Mouse (Mus musculus): ENCODE results near the gene Pmel. TPM values are rescaled to one million over a fixed set of nuclear protein-coding genes. Genes with fewer than 3 reads are reported as not detected.
A peak's percentile ranks its signal among the peaks of the same experiment; 100 is the strongest.

The Pmel gene
- polyA plus RNA-seq, 1 experiment from 2014 or later: 7.3 TPM

DNA sequence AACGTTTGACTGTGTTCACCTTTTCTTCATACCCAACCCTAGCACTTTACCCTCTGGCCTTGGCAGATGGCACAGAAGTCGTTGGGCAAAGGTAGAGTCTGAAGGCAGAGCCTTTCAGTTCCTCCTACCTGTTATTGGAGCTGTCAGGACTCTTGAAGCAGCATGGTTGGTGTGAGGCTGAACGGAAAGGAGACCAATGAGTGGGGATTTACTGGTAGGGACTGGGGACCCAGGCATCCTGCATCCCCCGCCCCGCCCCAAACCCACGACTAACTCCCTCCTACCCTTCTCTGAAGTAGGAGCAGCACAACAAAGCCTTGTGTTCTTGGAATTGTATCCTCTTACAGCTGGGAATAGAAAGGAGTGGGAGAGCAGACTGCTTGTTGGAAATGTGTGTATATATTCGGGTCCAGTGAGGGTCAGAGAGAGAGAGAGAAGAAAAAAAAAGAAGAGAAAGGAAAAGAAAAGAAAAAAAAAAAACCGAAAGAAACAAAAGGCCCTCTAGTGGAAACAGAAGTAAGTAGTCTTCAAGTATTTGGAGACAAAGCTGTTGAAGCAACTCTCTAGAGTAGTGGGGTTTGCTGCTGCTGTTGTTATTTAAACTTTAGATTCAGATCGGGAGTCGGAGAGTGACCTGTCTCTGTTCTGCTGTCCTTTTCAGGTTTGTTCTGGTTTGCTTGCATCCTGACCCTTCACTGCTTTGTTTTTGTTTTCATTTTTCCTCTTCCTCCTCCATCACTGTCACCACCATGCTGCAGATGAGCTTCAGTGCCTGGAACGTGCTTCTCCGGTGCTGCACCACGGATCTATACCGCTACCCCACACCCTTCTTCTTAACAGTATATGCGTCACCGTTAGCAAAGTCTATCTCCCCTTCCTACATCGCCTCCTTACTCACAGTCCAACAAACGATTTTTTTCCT is 40.9 kb downstream of the Pmel start, which contains the start of gene Dgka:
Dgka (minus strand) TSS at position 176 of the 922 bp plus-strand sequence.
- peak within 1 kb of the TSS; percentile 84 for H3K27ac ChIP-seq
- 21% methylated on average over 18 of the region's 18 CpGs for WGBS
- peak within 1 kb of the TSS; percentile 74 for H3K4me3 ChIP-seq
- peaks cover 41% of the 10 kb centered on the region for H3K4me1 ChIP-seq (replicated peaks)
- H3K27me3 ChIP-seq (ENCODE audit: insufficient read depth, poor library complexity, severe bottlenecking): peaks cover 56% of the 10 kb centered on the region
- H3K9me3 ChIP-seq: no peaks in the 10 kb centered on the region
- no peaks in the 10 kb centered on the region for H3K36me3 ChIP-seq
- DNase-seq (ENCODE audit: low spot score): peak; percentile 18

GRCm38 (mm10) chr10:128745946-128746613 is 42.1 kb downstream of the Pmel start:
- H3K4me3 ChIP-seq: no peak overlapping the region

GRCm38 (mm10) chr10:128746972-128747645 is 43.1 kb downstream of the Pmel start:
- DNase-seq (ENCODE audit: low spot score): no peak
- H3K27ac ChIP-seq: peak overlapping the region; percentile 98
- H3K27me3 ChIP-seq (ENCODE audit: insufficient read depth, poor library complexity, severe bottlenecking): peaks cover 45% of the 10 kb centered on the region
- peak overlapping the region; percentile 84 for H3K4me3 ChIP-seq
- peaks cover 3% of the 10 kb centered on the region; the same call in 1 of the 2 replicates for H3K36me3 ChIP-seq
- 41% methylated on average over 9 of the region's 9 CpGs for WGBS
- peaks cover 47% of the 10 kb centered on the region for H3K4me1 ChIP-seq (replicated peaks)
- H3K9me3 ChIP-seq: no peaks in the 10 kb centered on the region

More at GRCm38 (mm10) chr10:128745946-128746613, 42.1 kb downstream of the Pmel start:
- H3K36me3 ChIP-seq: no peaks in the 10 kb centered on the region; the same call in 1 of the 2 replicates
- no peak overlapping the region for H3K27ac ChIP-seq
- peaks cover 47% of the 10 kb centered on the region for H3K4me1 ChIP-seq (replicated peaks)
- WGBS: 93% methylated on average over 10 of the region's 10 CpGs
- no peak for DNase-seq (ENCODE audit: low spot score)
- H3K9me3 ChIP-seq: no peaks in the 10 kb centered on the region
- peaks cover 56% of the 10 kb centered on the region for H3K27me3 ChIP-seq (ENCODE audit: insufficient read depth, poor library complexity, severe bottlenecking)

GRCm38 (mm10) chr10:128747646-128748251 is 43.8 kb downstream of the Pmel start, which contains the start of gene Pym1:
TSS of gene Pym1 (plus strand) at chr10:128747889.
- Histone ChIP-seq H3K27ac (peak within 1 kb of the TSS; percentile 98), H3K4me3 (peak within 1 kb of the TSS; percentile 84), H3K9me3 (no peaks in the 10 kb centered on the region), H3K4me1 (replicated peaks) (peaks cover 46% of the 10 kb centered on the region), H3K36me3 (peaks cover 10% of the 10 kb centered on the region), H3K27me3 (ENCODE audit: insufficient read depth, poor library complexity, severe bottlenecking) (peaks cover 39% of the 10 kb centered on the region)
- peak; percentile 77 for DNase-seq (ENCODE audit: low spot score)
- WGBS: under 1% methylated on average over 36 of the region's 36 CpGs

DNA sequence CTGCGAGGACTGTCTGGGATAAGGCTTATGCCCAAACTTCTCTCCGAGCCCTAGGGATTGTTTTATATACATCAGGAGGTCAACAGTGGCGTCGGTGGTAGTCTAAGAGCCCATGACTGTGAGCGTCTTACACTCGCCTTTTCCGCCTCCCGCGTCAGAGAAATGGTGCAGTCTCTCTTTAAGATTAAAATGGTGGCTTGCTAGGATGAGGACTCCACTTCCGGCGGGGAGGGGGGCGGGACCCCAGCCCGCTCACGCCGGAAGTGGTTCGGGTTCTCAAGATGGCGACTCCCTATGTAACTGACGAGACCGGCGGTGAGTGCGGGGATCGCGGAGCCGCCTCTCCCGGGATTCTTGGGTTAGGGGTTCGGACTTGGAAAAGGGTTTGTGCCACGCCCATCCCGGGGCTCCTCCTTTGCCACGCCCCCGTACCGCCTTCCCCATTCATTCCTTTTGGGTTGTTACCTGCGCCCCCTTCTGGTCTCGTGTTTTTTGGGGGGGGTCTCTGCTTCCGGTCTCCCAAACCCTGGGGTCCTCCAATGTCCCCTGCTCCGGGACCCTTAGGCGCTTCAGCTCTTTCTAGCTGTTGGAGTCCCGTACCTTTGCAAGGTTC is 44.4 kb downstream of the Pmel start:
- DNase-seq (ENCODE audit: low spot score): peak; percentile 94
- H3K9me3 ChIP-seq: no peaks in the 10 kb centered on the region
- H3K27me3 ChIP-seq (ENCODE audit: insufficient read depth, poor library complexity, severe bottlenecking): peaks cover 33% of the 10 kb centered on the region
- WGBS: under 1% methylated on average over 37 of the region's 37 CpGs
- H3K36me3 ChIP-seq: peaks cover 16% of the 10 kb centered on the region
- H3K4me1 ChIP-seq (replicated peaks): peaks cover 39% of the 10 kb centered on the region
- peak overlapping the region; percentile 98 for H3K27ac ChIP-seq
- peak overlapping the region; percentile 84 for H3K4me3 ChIP-seq

Other genes with a start within 250 kb of the Pmel start
- gene Smarcc2, start 244.9 kb upstream of the Pmel start, polyA plus RNA-seq (2016; fragmentation: Nextera tagmentation; extraction: Ambion mirVana): 72.2 and 106 TPM in 2 replicates
- gene Myl6, start 210.1 kb upstream of the Pmel start, polyA plus RNA-seq (2016; fragmentation: Nextera tagmentation; extraction: Ambion mirVana): 866 and 958 TPM in 2 replicates
- gene Myl6b, start 205.5 kb upstream of the Pmel start, polyA plus RNA-seq (2016; fragmentation: Nextera tagmentation; extraction: Ambion mirVana): 2.8 TPM in 2 replicates
- 20.2 and 22.0 TPM in 2 replicates for gene Esyt1, start 178.3 kb upstream of the Pmel start, polyA plus RNA-seq (2016; fragmentation: Nextera tagmentation; extraction: Ambion mirVana)
- 16.9 and 19.9 TPM in 2 replicates for gene Zc3h10, start 156.4 kb upstream of the Pmel start, polyA plus RNA-seq (2016; fragmentation: Nextera tagmentation; extraction: Ambion mirVana)
- 2,868 and 3,332 TPM in 2 replicates for gene Rpl41, start 154.9 kb upstream of the Pmel start, polyA plus RNA-seq (2016; fragmentation: Nextera tagmentation; extraction: Ambion mirVana)
- gene Pa2g4, start 138.2 kb upstream of the Pmel start, polyA plus RNA-seq (2016; fragmentation: Nextera tagmentation; extraction: Ambion mirVana): 205 and 257 TPM in 2 replicates
- 5.0 and 13.5 TPM in 2 replicates for gene Erbb3, start 114.5 kb upstream of the Pmel start, polyA plus RNA-seq (2016; fragmentation: Nextera tagmentation; extraction: Ambion mirVana)
- 472 and 519 TPM in 2 replicates for gene Rps26, start 77.4 kb upstream of the Pmel start, polyA plus RNA-seq (2016; fragmentation: Nextera tagmentation; extraction: Ambion mirVana)
- gene Ikzf4, start 58.2 kb upstream of the Pmel start, polyA plus RNA-seq (2016; fragmentation: Nextera tagmentation; extraction: Ambion mirVana): 2.6 and 3.5 TPM in 2 replicates
- gene Suox, start 30.1 kb upstream of the Pmel start, polyA plus RNA-seq (2016; fragmentation: Nextera tagmentation; extraction: Ambion mirVana): 11.1 and 14.6 TPM in 2 replicates
- 73.5 and 86.0 TPM in 2 replicates for gene Rab5b, start 7.9 kb upstream of the Pmel start, polyA plus RNA-seq (2016; fragmentation: Nextera tagmentation; extraction: Ambion mirVana)
- 91.0 and 109 TPM in 2 replicates for gene Cdk2, start 836 bp downstream of the Pmel start, polyA plus RNA-seq (2016; fragmentation: Nextera tagmentation; extraction: Ambion mirVana)
- 4.1 and 4.4 TPM in 2 replicates for gene Dgka, start 40.7 kb downstream of the Pmel start, polyA plus RNA-seq (2016; fragmentation: Nextera tagmentation; extraction: Ambion mirVana)
- gene Pym1, start 43.7 kb downstream of the Pmel start, polyA plus RNA-seq (2016; fragmentation: Nextera tagmentation; extraction: Ambion mirVana): 54.7 and 62.2 TPM in 2 replicates
- 0.36 and 0.39 TPM in 2 replicates for gene Mmp19, start 86.7 kb downstream of the Pmel start, polyA plus RNA-seq (2016; fragmentation: Nextera tagmentation; extraction: Ambion mirVana)
- 50.4 and 56.0 TPM in 2 replicates for gene Dnajc14, start 99.9 kb downstream of the Pmel start, polyA plus RNA-seq (2016; fragmentation: Nextera tagmentation; extraction: Ambion mirVana)
- gene Tmem198b, start 100.2 kb downstream of the Pmel start, polyA plus RNA-seq (2016; fragmentation: Nextera tagmentation; extraction: Ambion mirVana): 19.1 and 23.3 TPM in 2 replicates
- 251 and 263 TPM in 2 replicates for gene Sarnp, start 113.1 kb downstream of the Pmel start, polyA plus RNA-seq (2016; fragmentation: Nextera tagmentation; extraction: Ambion mirVana)
- 74.1 and 97.0 TPM in 2 replicates for gene Ormdl2, start 117.5 kb downstream of the Pmel start, polyA plus RNA-seq (2016; fragmentation: Nextera tagmentation; extraction: Ambion mirVana)
- 8.9 and 11.1 TPM in 2 replicates for gene Gdf11, start 187.5 kb downstream of the Pmel start, polyA plus RNA-seq (2016; fragmentation: Nextera tagmentation; extraction: Ambion mirVana)
- 240 and 253 TPM in 2 replicates for gene Cd63, start 196.8 kb downstream of the Pmel start, polyA plus RNA-seq (2016; fragmentation: Nextera tagmentation; extraction: Ambion mirVana)
- gene Rdh5, start 218.7 kb downstream of the Pmel start, polyA plus RNA-seq (2016; fragmentation: Nextera tagmentation; extraction: Ambion mirVana): 15.8 and 18.7 TPM in 2 replicates
- 229 and 285 TPM in 2 replicates for gene Bloc1s1, start 219.8 kb downstream of the Pmel start, polyA plus RNA-seq (2016; fragmentation: Nextera tagmentation; extraction: Ambion mirVana)
- 3.7 and 4.0 TPM in 2 replicates for gene Itga7, start 229.6 kb downstream of the Pmel start, polyA plus RNA-seq (2016; fragmentation: Nextera tagmentation; extraction: Ambion mirVana)